ENCODE assay signal across 8 mouse cellular contexts in genomic region chr11:69036486-69037230, GRCm38 (mm10). TPM values are rescaled to one million over a fixed set of nuclear protein-coding genes. Genes with fewer than 3 reads are reported as not detected.
A peak's percentile ranks its signal among the peaks of the same experiment; 100 is the strongest.
DNase-seq lines count a peak whose midpoint lies in the region; ATAC-seq and TF ChIP-seq lines count a peak whose summit lies in the region.

No protein-coding gene starts in this region.

- H3K4me2 ChIP-seq in hindbrain, postnatal 0 days (ENCODE audit: low read depth, low read length): peak overlapping the region; percentile 60

- ATAC-seq in hindbrain, postnatal 0 days: no peak
- ATAC-seq in megakaryocyte progenitor cell, adult 5-6 weeks (replicated peaks; ENCODE audit: poor library complexity): 0 out of 2 replicates have a peak, but pooled peaks have one; percentile 6

- peaks cover 28% of the 10 kb centered on the region; the same call in 1 of the 2 replicates for H3K36me3 ChIP-seq in hindbrain, postnatal 0 days (ENCODE audit: insufficient read depth, low read length)

- no peak for TF ChIP-seq CTCF in hindbrain, postnatal 0 days (IDR thresholded peaks at IDR 0.05; ENCODE audit: low read depth)

- no peaks in the 10 kb centered on the region for H3K9me3 ChIP-seq in hindbrain, postnatal 0 days (ENCODE audit: low read length)

- WGBS in hindbrain, postnatal 0 days: 9% methylated on average over 20 of the region's 20 CpGs

- H3K4me1 ChIP-seq in hindbrain, postnatal 0 days (ENCODE audit: insufficient read depth, low read length): peaks cover 17% of the 10 kb centered on the region; the same call in 1 of the 2 replicates

- H3K9ac ChIP-seq in hindbrain, postnatal 0 days (replicated peaks; ENCODE audit: low read length): peak overlapping the region; percentile 82

- peak; percentile 89 for DNase-seq in MN1 (ENCODE audit: low spot score)
- DNase-seq in cerebellum, adult 9-11 months: peak; percentile 90
- DNase-seq in gastrocnemius, adult 18-20 months (ENCODE audit: low spot score): peak; percentile 90
- DNase-seq in hindbrain, postnatal 0 days (ENCODE audit: low spot score): peak; percentile 87
- DNase-seq in left cerebral cortex, adult 8-10 months (ENCODE audit: low spot score in 2 of 2): peak; percentile 78 to 98
- peak; percentile 83 to 89 for DNase-seq in right cerebral cortex, postnatal 36 days (ENCODE audit: low spot score in 2 of 2)
- DNase-seq in yolk sac, embryonic 10.5 days (ENCODE audit: low spot score): peak; percentile 84

- H3K4me3 ChIP-seq in hindbrain, postnatal 0 days (ENCODE audit: low read length): peak overlapping the region; percentile 78

- H3K27ac ChIP-seq in hindbrain, postnatal 0 days: peak overlapping the region; percentile 90

- H3K27me3 ChIP-seq in hindbrain, postnatal 0 days (ENCODE audit: insufficient read depth, low read length): no peaks in the 10 kb centered on the region

RNA-seq across cellular contexts. Expression of gene Aurkb, which starts 8.8 kb away (rescaled TPM):
- not detected for total RNA-seq in gastrocnemius, adult 18-20 months (2021)
- total RNA-seq in hindbrain, postnatal 0 days (2014; rRNA removed): 15.9 and 21.6 TPM in 2 replicates
- 24.8 and 26.3 TPM in 2 replicates for polyA plus RNA-seq in hindbrain, postnatal 0 days (2015; fragmentation: Nextera tagmentation; extraction: Ambion mirVana)
- total RNA-seq in left cerebral cortex, adult 8-10 months (2022): under 1 TPM; 0.53 to 0.80 (median 0.62) TPM
- 100 and 103 TPM in 2 replicates for total RNA-seq in megakaryocyte progenitor cell, adult 5-6 weeks (2015)
- total RNA-seq in megakaryocyte progenitor cell, adult 5-6 weeks (2017): 103 and 128 TPM in 2 replicates

RNA-seq across cellular contexts. Expression of gene Ctc1, which starts 20.9 kb away (rescaled TPM):
- 1 to 10 TPM; 9.4 to 9.5 TPM for total RNA-seq in gastrocnemius, adult 18-20 months (2021)
- total RNA-seq in hindbrain, postnatal 0 days (2014; rRNA removed): 84.8 and 85.7 TPM in 2 replicates
- polyA plus RNA-seq in hindbrain, postnatal 0 days (2015; fragmentation: Nextera tagmentation; extraction: Ambion mirVana): 42.8 and 45.7 TPM in 2 replicates
- total RNA-seq in left cerebral cortex, adult 8-10 months (2022): 10 to 100 TPM; 37.1 to 42.9 (median 39.7) TPM
- total RNA-seq in megakaryocyte progenitor cell, adult 5-6 weeks (2015): 27.8 and 33.7 TPM in 2 replicates
- 21.2 and 27.2 TPM in 2 replicates for total RNA-seq in megakaryocyte progenitor cell, adult 5-6 weeks (2017)

RNA-seq across cellular contexts. Expression of gene Borcs6, which starts 22.9 kb away (rescaled TPM):
- total RNA-seq in gastrocnemius, adult 18-20 months (2021): 10 to 100 TPM; 20.0 to 23.5 TPM
- 25.4 and 40.8 TPM in 2 replicates for total RNA-seq in hindbrain, postnatal 0 days (2014; rRNA removed)
- polyA plus RNA-seq in hindbrain, postnatal 0 days (2015; fragmentation: Nextera tagmentation; extraction: Ambion mirVana): 21.3 and 21.9 TPM in 2 replicates
- total RNA-seq in left cerebral cortex, adult 8-10 months (2022): 10 to 100 TPM; 32.3 to 37.9 (median 33.5) TPM
- 6.2 and 7.6 TPM in 2 replicates for total RNA-seq in megakaryocyte progenitor cell, adult 5-6 weeks (2015)
- total RNA-seq in megakaryocyte progenitor cell, adult 5-6 weeks (2017): 6.6 and 6.7 TPM in 2 replicates

RNA-seq across cellular contexts. Expression of gene Pfas, which starts 28.4 kb away (rescaled TPM):
- total RNA-seq in gastrocnemius, adult 18-20 months (2021): 1 to 10 TPM; 7.0 to 9.6 TPM
- 31.3 and 35.2 TPM in 2 replicates for total RNA-seq in hindbrain, postnatal 0 days (2014; rRNA removed)
- 14.7 and 17.8 TPM in 2 replicates for polyA plus RNA-seq in hindbrain, postnatal 0 days (2015; fragmentation: Nextera tagmentation; extraction: Ambion mirVana)
- 10 to 100 TPM; 20.3 to 22.2 (median 20.9) TPM for total RNA-seq in left cerebral cortex, adult 8-10 months (2022)
- total RNA-seq in megakaryocyte progenitor cell, adult 5-6 weeks (2015): 24.8 and 31.3 TPM in 2 replicates
- total RNA-seq in megakaryocyte progenitor cell, adult 5-6 weeks (2017): 34.9 and 48.8 TPM in 2 replicates

RNA-seq across cellular contexts. Expression of gene Tmem107, which starts 33.9 kb away (rescaled TPM):
- 1 to 10 TPM; 3.5 to 3.7 TPM for total RNA-seq in gastrocnemius, adult 18-20 months (2021)
- 68.9 and 135 TPM in 2 replicates for total RNA-seq in hindbrain, postnatal 0 days (2014; rRNA removed)
- polyA plus RNA-seq in hindbrain, postnatal 0 days (2015; fragmentation: Nextera tagmentation; extraction: Ambion mirVana): 28.6 and 34.1 TPM in 2 replicates
- total RNA-seq in left cerebral cortex, adult 8-10 months (2022): 10 to 100 TPM; 15.2 to 19.4 (median 17.1) TPM
- total RNA-seq in megakaryocyte progenitor cell, adult 5-6 weeks (2015): 18.6 and 23.4 TPM in 2 replicates
- total RNA-seq in megakaryocyte progenitor cell, adult 5-6 weeks (2017): 23.9 and 40.6 TPM in 2 replicates
